Mouse (Mus musculus) adipocyte (in vitro differentiated cells): ENCODE data around the gene Vmn1r86.
"Not testable (repeated sequence)": the region's sequence is repeated elsewhere in the genome, so short reads cannot be mapped to it uniquely, and the experiment has no call there.

ENCODE experiments used
- DNase-seq: peaks from one replicate; pipeline ENCODE4 v3.0.0-alpha.2; 2016; ENCODE audit warnings: low spot score

Vmn1r86 gene

GRCm38 (mm10) chr7:13119817-13120216 is at the start of gene Vmn1r86:
TSS of gene Vmn1r86 (minus strand) at chr7:13119917.
- DNase-seq, result no peak

GRCm38 (mm10) chr7:13159268-13159667 is 39.6 kb upstream of the Vmn1r86 start, which contains the start of gene Vmn1r88:
TSS of gene Vmn1r88 (plus strand) at chr7:13159568.
- DNase-seq, result no peak

- DNase-seq, result no peak
Observed at GRCm38 (mm10) chr7:13140057-13140456, 20.3 kb upstream of the Vmn1r86 start, which contains the start of gene Vmn1r87. TSS of gene Vmn1r87 (minus strand) at chr7:13140157.

- DNase-seq, result no peak
Observed at GRCm38 (mm10) chr7:13137340-13137739, 17.6 kb upstream of the Vmn1r86 start.

- DNase-seq, result no peak
Observed at GRCm38 (mm10) chr7:13131856-13132255, 12.1 kb upstream of the Vmn1r86 start.

- not testable (repeated sequence) for DNase-seq
Observed at GRCm38 (mm10) chr7:13123554-13124153, 3.9 kb upstream of the Vmn1r86 start.

- DNase-seq, result no peak
Observed at GRCm38 (mm10) chr7:13095073-13095472, 24.6 kb downstream of the Vmn1r86 start, which contains the start of gene Vmn1r85. TSS of gene Vmn1r85 (minus strand) at chr7:13095173.

GRCm38 (mm10) chr7:13072293-13072692 is 47.4 kb downstream of the Vmn1r86 start:
- DNase-seq, result peak; percentile 4

GRCm38 (mm10) chr7:13063399-13063798 is 56.3 kb downstream of the Vmn1r86 start:
- DNase-seq, result peak; percentile 22

- no peak for DNase-seq
Observed at GRCm38 (mm10) chr7:13059536-13059935, 60.2 kb downstream of the Vmn1r86 start.

GRCm38 (mm10) chr7:13056913-13057700 is 62.6 kb downstream of the Vmn1r86 start:
- no peak for DNase-seq

- DNase-seq, result peak; percentile 92
Observed at GRCm38 (mm10) chr7:13054287-13055010, 65.3 kb downstream of the Vmn1r86 start, which contains the start of gene Mzf1. TSS of gene Mzf1 (minus strand) at chr7:13054764.

GRCm38 (mm10) chr7:13053961-13054286 is 65.8 kb downstream of the Vmn1r86 start:
- DNase-seq, result no peak

GRCm38 (mm10) chr7:13053501-13053900 is 66.2 kb downstream of the Vmn1r86 start:
- DNase-seq, result no peak

GRCm38 (mm10) chr7:13053001-13053400 is 66.7 kb downstream of the Vmn1r86 start:
- no peak for DNase-seq
